Comparison of ENCODE assay signal across 15 mouse cellular contexts in the genomic region with DNA sequence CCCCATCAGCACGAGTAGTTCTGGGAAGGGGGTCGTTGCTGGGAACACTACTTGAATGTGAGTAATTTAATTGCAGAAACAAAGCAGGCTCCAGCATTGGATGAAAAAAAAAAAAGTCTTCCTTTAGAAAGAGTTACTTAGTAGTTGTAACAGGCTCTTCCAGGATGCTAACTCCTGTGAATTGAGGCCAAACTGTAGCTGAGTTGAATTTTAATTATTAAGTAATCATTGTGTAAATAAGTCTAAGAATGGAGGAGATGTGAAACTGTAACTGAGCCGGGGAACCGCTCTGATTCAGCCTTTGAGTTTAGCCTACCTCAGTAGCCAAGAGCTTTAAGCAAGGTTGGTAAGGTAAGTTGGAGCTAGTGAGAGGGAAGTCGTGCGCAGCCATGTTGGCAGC. TPM values are rescaled to one million over a fixed set of nuclear protein-coding genes. Genes with fewer than 3 reads are reported as not detected.
DNase-seq lines count a peak whose midpoint lies in the region; ATAC-seq and TF ChIP-seq lines count a peak whose summit lies in the region.
"Had no signal": no experiment of that assay in that cellular context is flagged by ENCODE, and none has a peak within 500 bp of the region (broad histone marks: within the 10 kb centered on the region; RNA-seq: fewer than 3 reads in every experiment).

No protein-coding gene starts in this region.

- no peak overlapping the region for H3K4me3 ChIP-seq in kidney, embryonic 16.5 days (ENCODE audit: low read length)
- no peak overlapping the region for H3K4me3 ChIP-seq in kidney, embryonic 14.5 days (ENCODE audit: low read length)
- no peak overlapping the region for H3K4me3 ChIP-seq in forebrain, embryonic 12.5 days (replicated peaks)
- H3K4me3 ChIP-seq in forebrain, postnatal 0 days (ENCODE audit: low read depth, low read length), result no peak overlapping the region
- no peak overlapping the region for H3K4me3 ChIP-seq in neural tube, embryonic 15.5 days (replicated peaks)
- H3K4me3 ChIP-seq: heart, embryonic 10.5 days; limb, embryonic 13.5 days had no signal

- H3K27ac ChIP-seq in kidney, embryonic 16.5 days (ENCODE audit: low read length), result peak overlapping the region; percentile 24; the same call in 1 of the 2 replicates
- no peak overlapping the region for H3K27ac ChIP-seq in kidney, embryonic 14.5 days (ENCODE audit: low read depth, low read length)
- peak overlapping the region; percentile 26; the same call in 1 of the 2 replicates for H3K27ac ChIP-seq in forebrain, embryonic 12.5 days
- H3K27ac ChIP-seq in forebrain, postnatal 0 days (ENCODE audit: low read depth, low read length), result peak overlapping the region; percentile 6; the same call in 1 of the 2 replicates
- peak overlapping the region; percentile 18 for H3K27ac ChIP-seq in neural tube, embryonic 15.5 days (replicated peaks)
- H3K27ac ChIP-seq: heart, embryonic 10.5 days; limb, embryonic 13.5 days had no signal

- 0 out of 2 replicates have a peak, but pooled peaks cover 5% of the 10 kb centered on the region for H3K36me3 ChIP-seq in kidney, embryonic 16.5 days (ENCODE audit: insufficient read depth, low read length)
- no peaks in the 10 kb centered on the region for H3K36me3 ChIP-seq in kidney, embryonic 14.5 days (ENCODE audit: control insufficient read depth, insufficient read depth, low read length)
- H3K36me3 ChIP-seq in forebrain, embryonic 12.5 days (replicated peaks), result no peaks in the 10 kb centered on the region
- no peaks in the 10 kb centered on the region for H3K36me3 ChIP-seq in forebrain, postnatal 0 days (ENCODE audit: insufficient read depth)
- no peaks in the 10 kb centered on the region for H3K36me3 ChIP-seq in neural tube, embryonic 15.5 days
- H3K36me3 ChIP-seq: heart, embryonic 10.5 days; limb, embryonic 13.5 days had no signal

- H3K9me3 ChIP-seq in kidney, embryonic 16.5 days (ENCODE audit: low read length), result no peaks in the 10 kb centered on the region
- no peaks in the 10 kb centered on the region for H3K9me3 ChIP-seq in kidney, embryonic 14.5 days (ENCODE audit: control insufficient read depth, low read length)
- no peaks in the 10 kb centered on the region for H3K9me3 ChIP-seq in forebrain, embryonic 12.5 days
- no peaks in the 10 kb centered on the region for H3K9me3 ChIP-seq in forebrain, postnatal 0 days (ENCODE audit: low read length)
- no peaks in the 10 kb centered on the region for H3K9me3 ChIP-seq in neural tube, embryonic 15.5 days (replicated peaks)
- H3K9me3 ChIP-seq: heart, embryonic 10.5 days; limb, embryonic 13.5 days had no signal

- TF ChIP-seq CTCF in forebrain, postnatal 0 days (IDR thresholded peaks at IDR 0.05; ENCODE audit: low read depth), result no peak

- peaks cover 9% of the 10 kb centered on the region; the same call in 1 of the 2 replicates for H3K4me1 ChIP-seq in kidney, embryonic 16.5 days (ENCODE audit: insufficient read depth, low read length)
- H3K4me1 ChIP-seq in kidney, embryonic 14.5 days (ENCODE audit: control insufficient read depth, insufficient read depth, low read length), result 0 out of 2 replicates have a peak, but pooled peaks cover 4% of the 10 kb centered on the region
- peaks cover 32% of the 10 kb centered on the region for H3K4me1 ChIP-seq in forebrain, embryonic 12.5 days
- H3K4me1 ChIP-seq in forebrain, postnatal 0 days (ENCODE audit: insufficient read depth), result no peaks in the 10 kb centered on the region
- H3K4me1 ChIP-seq in neural tube, embryonic 15.5 days, result peaks cover 9% of the 10 kb centered on the region

- H3K9ac ChIP-seq in kidney, embryonic 16.5 days (replicated peaks; ENCODE audit: low read length), result no peak overlapping the region
- no peak overlapping the region for H3K9ac ChIP-seq in kidney, embryonic 14.5 days (ENCODE audit: low read depth, low read length)
- no peak overlapping the region for H3K9ac ChIP-seq in forebrain, embryonic 12.5 days
- H3K9ac ChIP-seq in forebrain, postnatal 0 days, result no peak overlapping the region
- H3K9ac ChIP-seq in neural tube, embryonic 15.5 days (replicated peaks), result no peak overlapping the region
- H3K9ac ChIP-seq: limb, embryonic 13.5 days had no signal

- no peak overlapping the region for H3K4me2 ChIP-seq in kidney, embryonic 16.5 days (replicated peaks; ENCODE audit: low read depth, low read length)
- no peak overlapping the region for H3K4me2 ChIP-seq in kidney, embryonic 14.5 days (replicated peaks; ENCODE audit: low read depth, low read length)
- H3K4me2 ChIP-seq in forebrain, embryonic 12.5 days, result peak overlapping the region; percentile 25
- peak overlapping the region; percentile 29 for H3K4me2 ChIP-seq in forebrain, postnatal 0 days (ENCODE audit: low read depth)
- H3K4me2 ChIP-seq in neural tube, embryonic 15.5 days, result no peak overlapping the region
- H3K4me2 ChIP-seq: limb, embryonic 13.5 days had no signal

- H3K27me3 ChIP-seq in kidney, embryonic 16.5 days (ENCODE audit: insufficient read depth, low read length), result no peaks in the 10 kb centered on the region
- H3K27me3 ChIP-seq in kidney, embryonic 14.5 days (ENCODE audit: control insufficient read depth, insufficient read depth, low read length), result no peaks in the 10 kb centered on the region
- 0 out of 2 replicates have a peak, but pooled peaks cover 3% of the 10 kb centered on the region for H3K27me3 ChIP-seq in forebrain, embryonic 12.5 days
- no peaks in the 10 kb centered on the region for H3K27me3 ChIP-seq in forebrain, postnatal 0 days (ENCODE audit: insufficient read depth, low read length)
- no peaks in the 10 kb centered on the region for H3K27me3 ChIP-seq in neural tube, embryonic 15.5 days (replicated peaks)
- H3K27me3 ChIP-seq: CH12.LX; limb, embryonic 13.5 days had no signal

- DNase-seq in forebrain, postnatal 0 days, result no peak
- no peak for DNase-seq in thymus, postnatal 36 days
- no peak for DNase-seq in cerebellum, postnatal 14 days
- DNase-seq: cerebellum, adult 18-20 months; gastrocnemius, postnatal 10 days; lung, adult 2 months; thymus, postnatal 14 days had no signal

- WGBS in kidney, embryonic 16.5 days, result 74% methylated on average over 6 of the region's 6 CpGs
- WGBS in kidney, embryonic 14.5 days, result 68% methylated on average over 6 of the region's 6 CpGs
- WGBS in forebrain, embryonic 12.5 days, result 32% methylated on average over 6 of the region's 6 CpGs
- 20% methylated on average over 6 of the region's 6 CpGs for WGBS in forebrain, postnatal 0 days
- 64% methylated on average over 6 of the region's 6 CpGs for WGBS in neural tube, embryonic 15.5 days

- ATAC-seq in kidney, embryonic 16.5 days (ENCODE audit: low FRiP score, low TSS enrichment), result no peak
- no peak for ATAC-seq in kidney, embryonic 14.5 days (ENCODE audit: low FRiP score, low TSS enrichment)
- no peak for ATAC-seq in forebrain, embryonic 12.5 days (ENCODE audit: low FRiP score)
- peak; percentile 40 for ATAC-seq in forebrain, postnatal 0 days
- ATAC-seq in neural tube, embryonic 15.5 days (ENCODE audit: low FRiP score), result 0 out of 2 replicates have a peak, but pooled peaks have one; percentile 9
- ATAC-seq: intestine, postnatal 0 days had no signal

RNA-seq across cellular contexts. Expression of gene Myo6, which starts 36.0 kb away (rescaled TPM):
- polyA plus RNA-seq in kidney, embryonic 16.5 days (2015; fragmentation: Nextera tagmentation; extraction: Ambion mirVana), result 62.6 and 70.7 TPM in 2 replicates
- polyA plus RNA-seq in kidney, embryonic 14.5 days (2014; fragmentation: Nextera tagmentation; extraction: Ambion mirVana), result 22.1 and 60.8 TPM in 2 replicates
- 13.5 and 15.1 TPM in 2 replicates for polyA plus RNA-seq in forebrain, embryonic 12.5 days (2016; fragmentation: Nextera tagmentation; extraction: Ambion mirVana)
- total RNA-seq in forebrain, postnatal 0 days (2014; rRNA removed), result 31.7 and 34.4 TPM in 2 replicates
- 9.6 and 19.9 TPM in 2 replicates for polyA plus RNA-seq in forebrain, postnatal 0 days (2015; fragmentation: Nextera tagmentation; extraction: Ambion mirVana)
- polyA plus RNA-seq in neural tube, embryonic 15.5 days (2015; fragmentation: Nextera tagmentation; extraction: Ambion mirVana), result 18.1 and 25.7 TPM in 2 replicates

Comparison
In these comparisons a context has a peak if more than half of its experiments do, and no peak if none do; other contexts are left out.
1. ATAC-seq: peak in forebrain, postnatal 0 days (single experiment) and neural tube, embryonic 15.5 days (single experiment); none in kidney, embryonic 16.5 days (single experiment), kidney, embryonic 14.5 days (single experiment) and forebrain, embryonic 12.5 days (single experiment).
2. H3K4me2 ChIP-seq: peak in forebrain, embryonic 12.5 days (single experiment) and forebrain, postnatal 0 days (single experiment); none in kidney, embryonic 16.5 days (single experiment), kidney, embryonic 14.5 days (single experiment) and neural tube, embryonic 15.5 days (single experiment).